Mouse (Mus musculus) hindbrain, embryonic 10.5 days (tissue): ENCODE measurements around the gene Zbtb20. TPM values are rescaled to one million over a fixed set of nuclear protein-coding genes. Genes with fewer than 3 reads are reported as not detected.
A peak's percentile ranks its signal among the peaks of the same experiment; 100 is the strongest.

Experiments used
- DNase-seq: peaks from one replicate; pipeline ENCODE4 v3.0.0-alpha.2; 2017; ENCODE audit warnings: low spot score
- H3K27ac ChIP-seq: fragments of 300-500 bp; sonication (generic); 2 replicates; pipeline ENCODE4 v1.5.1; 2016; ENCODE audit warnings: mild to moderate bottlenecking, moderate library complexity
- H3K27me3 ChIP-seq: fragments of 300-500 bp; sonication (generic); 2 replicates; pipeline ENCODE4 v1.6.1; 2016; ENCODE audit warnings: mild to moderate bottlenecking; ENCODE audit not compliant: poor library complexity, insufficient read depth, severe bottlenecking
- H3K36me3 ChIP-seq: fragments of 300-500 bp; sonication (generic); 2 replicates; pipeline ENCODE4 v1.6.1; 2016; ENCODE audit warnings: mild to moderate bottlenecking, moderate library complexity
- H3K4me1 ChIP-seq: fragments of 300-500 bp; sonication (generic); replicated peaks from 2 replicates; pipeline ENCODE4 v1.6.1; 2016; ENCODE audit warnings: mild to moderate bottlenecking
- H3K4me3 ChIP-seq: fragments of 300-500 bp; sonication (generic); 2 replicates; pipeline ENCODE4 v1.5.1; 2016; ENCODE audit warnings: mild to moderate bottlenecking, moderate library complexity
- H3K9me3 ChIP-seq: fragments of 300-500 bp; sonication (generic); 2 replicates; pipeline ENCODE4 v1.6.1; 2016; ENCODE audit warnings: mild to moderate bottlenecking, moderate library complexity
- WGBS: fragments of 180-500 bp; shearing (Covaris S2); methylation state at CpG from one replicate; pipeline ENCODE4 v1.1.7; 2016; 5-methylcytosine and 5-hydroxymethylcytosine counted together
- polyA plus RNA-seq: library from polyadenylated mRNA; unstranded; fragments of >200 nt; fragmentation: Nextera tagmentation; extraction: Ambion mirVana; gene quantifications from 2 replicates; pipeline ENCODE4 v1.2.1, GENCODE M21; 2016

Gene Zbtb20
- 28.2 and 41.3 TPM in 2 replicates for polyA plus RNA-seq

GRCm38 (mm10) chr16:42875852-42875980 lies at the start of gene Zbtb20:
Gene Zbtb20, plus strand, starts transcription at chr16:42875881.
- Histone ChIP-seq H3K27me3 (no peaks in the 10 kb centered on the region), H3K4me3 (peak within 1 kb of the TSS; percentile 72), H3K9me3 (no peaks in the 10 kb centered on the region), H3K36me3 (no peaks in the 10 kb centered on the region), H3K27ac (peak within 1 kb of the TSS; percentile 98), H3K4me1 (peaks cover 21% of the 10 kb centered on the region; the same call in 1 of the 2 replicates)
- no peak for DNase-seq
- 2% methylated on average over 8 of the region's 8 CpGs for WGBS

GRCm38 (mm10) chr16:42835940-42836339 lies 39.7 kb upstream of the Zbtb20 start:
- no peaks in the 10 kb centered on the region for H3K4me1 ChIP-seq
- no peaks in the 10 kb centered on the region for H3K9me3 ChIP-seq
- no peak overlapping the region for H3K27ac ChIP-seq
- H3K27me3 ChIP-seq: no peaks in the 10 kb centered on the region
- no peaks in the 10 kb centered on the region for H3K36me3 ChIP-seq
- H3K4me3 ChIP-seq: no peak overlapping the region
- 78% methylated on average over 5 of the region's 5 CpGs for WGBS
- DNase-seq: no peak

DNA sequence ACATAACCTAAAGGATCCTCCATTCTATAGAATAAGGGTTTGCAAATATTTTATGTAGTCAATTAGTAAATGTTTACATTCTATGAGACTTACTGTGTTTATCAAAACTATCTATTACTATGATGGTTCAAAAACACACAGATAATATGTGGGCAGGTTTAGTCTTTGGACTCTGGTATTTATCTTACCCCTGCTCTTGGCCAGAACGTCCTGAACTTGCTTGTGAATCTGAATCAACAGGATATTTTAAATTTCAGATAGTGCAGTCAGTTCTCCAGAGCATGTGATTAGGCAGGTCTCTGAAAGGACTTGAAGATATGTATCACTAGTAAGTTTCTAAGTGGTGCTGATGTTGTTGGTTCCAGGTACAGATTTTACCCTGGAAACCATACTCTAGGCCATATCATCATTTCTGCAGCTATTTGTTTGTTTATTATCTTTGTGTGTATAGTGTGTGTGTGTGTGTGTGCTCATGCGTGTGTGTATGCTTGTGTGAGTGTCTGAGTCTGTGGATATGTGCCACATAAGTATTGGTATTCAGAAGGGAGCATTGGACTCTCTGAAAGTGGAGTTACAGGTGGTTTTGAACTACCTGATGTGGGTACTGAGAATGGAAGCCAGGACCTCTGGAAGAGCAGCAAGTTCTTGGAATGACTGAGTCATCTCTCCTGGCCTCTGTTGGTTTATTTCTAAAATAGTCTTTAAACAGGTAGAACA lies 39.1 kb upstream of the Zbtb20 start:
- no peaks in the 10 kb centered on the region for H3K9me3 ChIP-seq
- no peaks in the 10 kb centered on the region for H3K36me3 ChIP-seq
- DNase-seq: no peak
- H3K27me3 ChIP-seq: no peaks in the 10 kb centered on the region
- H3K4me1 ChIP-seq: no peaks in the 10 kb centered on the region
- no peak overlapping the region for H3K27ac ChIP-seq
- no peak overlapping the region for H3K4me3 ChIP-seq
- WGBS: 64% methylated on average over 2 of the region's 2 CpGs

GRCm38 (mm10) chr16:42838226-42838625 lies 37.5 kb upstream of the Zbtb20 start:
- no peaks in the 10 kb centered on the region for H3K9me3 ChIP-seq
- 88% methylated on average over 4 of the region's 4 CpGs for WGBS

GRCm38 (mm10) chr16:42857564-42858183 lies 18.0 kb upstream of the Zbtb20 start:
- H3K4me1 ChIP-seq: no peaks in the 10 kb centered on the region
- no peaks in the 10 kb centered on the region for H3K9me3 ChIP-seq
- no peak for DNase-seq
- H3K4me3 ChIP-seq: no peak overlapping the region
- no peaks in the 10 kb centered on the region for H3K36me3 ChIP-seq
- H3K27ac ChIP-seq: no peak overlapping the region
- 87% methylated on average over 3 of the region's 3 CpGs for WGBS
- no peaks in the 10 kb centered on the region for H3K27me3 ChIP-seq

More at GRCm38 (mm10) chr16:42838226-42838625, 37.5 kb upstream of the Zbtb20 start:
- H3K27me3 ChIP-seq: no peaks in the 10 kb centered on the region
- H3K4me1 ChIP-seq: no peaks in the 10 kb centered on the region
- H3K36me3 ChIP-seq: no peaks in the 10 kb centered on the region
- no peak overlapping the region for H3K27ac ChIP-seq
- no peak for DNase-seq
- H3K4me3 ChIP-seq: no peak overlapping the region

- H3K4me3 ChIP-seq: no peak overlapping the region
- no peaks in the 10 kb centered on the region for H3K9me3 ChIP-seq
- no peak overlapping the region for H3K27ac ChIP-seq
- H3K36me3 ChIP-seq: no peaks in the 10 kb centered on the region
- WGBS: 84% methylated on average over 4 of the region's 4 CpGs
- DNase-seq: no peak
- no peaks in the 10 kb centered on the region for H3K27me3 ChIP-seq
- no peaks in the 10 kb centered on the region for H3K4me1 ChIP-seq
Observed at GRCm38 (mm10) chr16:42859251-42859650, 16.4 kb upstream of the Zbtb20 start.

GRCm38 (mm10) chr16:42863231-42863630 lies 12.4 kb upstream of the Zbtb20 start:
- WGBS: 85% methylated on average over 2 of the region's 2 CpGs
- no peaks in the 10 kb centered on the region for H3K36me3 ChIP-seq
- no peak overlapping the region for H3K27ac ChIP-seq
- no peaks in the 10 kb centered on the region for H3K9me3 ChIP-seq
- H3K27me3 ChIP-seq: no peaks in the 10 kb centered on the region
- DNase-seq: no peak
- no peak overlapping the region for H3K4me3 ChIP-seq
- H3K4me1 ChIP-seq: no peaks in the 10 kb centered on the region

DNA sequence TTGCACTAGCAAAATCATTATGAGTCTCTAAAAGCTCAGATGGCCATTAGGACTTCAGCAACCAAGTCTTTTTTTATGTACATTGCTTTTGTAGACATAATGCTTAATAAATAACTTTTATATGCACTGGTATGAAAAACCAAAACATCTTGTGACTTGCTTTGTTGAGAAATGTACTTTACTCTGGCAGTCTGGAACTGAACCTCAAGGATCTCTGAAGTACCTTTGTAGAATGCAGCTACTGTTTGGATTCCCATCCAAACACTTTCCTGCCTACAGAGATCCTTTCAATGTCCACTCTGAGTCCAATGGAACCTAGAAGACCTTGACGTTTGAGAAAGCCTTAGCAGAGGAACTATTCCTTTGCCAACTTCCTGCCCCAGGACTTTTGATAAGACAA lies 9.6 kb upstream of the Zbtb20 start:
- H3K27me3 ChIP-seq: no peaks in the 10 kb centered on the region
- H3K4me3 ChIP-seq: no peak overlapping the region
- no peaks in the 10 kb centered on the region for H3K4me1 ChIP-seq
- no peaks in the 10 kb centered on the region for H3K36me3 ChIP-seq
- no peak for DNase-seq
- WGBS: 82% methylated on average over 1 of the region's 1 CpGs
- no peak overlapping the region for H3K27ac ChIP-seq
- no peaks in the 10 kb centered on the region for H3K9me3 ChIP-seq

GRCm38 (mm10) chr16:42872101-42872500 lies 3.6 kb upstream of the Zbtb20 start:
- Histone ChIP-seq H3K27me3 (no peaks in the 10 kb centered on the region), H3K27ac (no peak overlapping the region), H3K9me3 (no peaks in the 10 kb centered on the region), H3K36me3 (no peaks in the 10 kb centered on the region), H3K4me3 (no peak overlapping the region), H3K4me1 (peaks cover 18% of the 10 kb centered on the region; the same call in 1 of the 2 replicates)
- WGBS: 87% methylated on average over 5 of the region's 5 CpGs
- DNase-seq: no peak

- Histone ChIP-seq H3K4me1 (peaks cover 21% of the 10 kb centered on the region; the same call in 1 of the 2 replicates), H3K36me3 (no peaks in the 10 kb centered on the region), H3K4me3 (0 out of 2 replicates have a peak overlapping the region, but pooled peaks have one; percentile 72), H3K27ac (peak overlapping the region; percentile 98), H3K9me3 (no peaks in the 10 kb centered on the region), H3K27me3 (no peaks in the 10 kb centered on the region)
- DNase-seq: no peak
- WGBS: 64% methylated on average over 3 of the region's 3 CpGs
Observed at GRCm38 (mm10) chr16:42873942-42874341, 1.7 kb upstream of the Zbtb20 start.

GRCm38 (mm10) chr16:42874456-42874855 lies 1.2 kb upstream of the Zbtb20 start:
- H3K4me1 ChIP-seq: peaks cover 21% of the 10 kb centered on the region; the same call in 1 of the 2 replicates
- H3K9me3 ChIP-seq: no peaks in the 10 kb centered on the region
- WGBS: 1% methylated on average over 5 of the region's 5 CpGs
- peak; percentile 59 for DNase-seq
- H3K4me3 ChIP-seq: peak overlapping the region; percentile 72
- no peaks in the 10 kb centered on the region for H3K27me3 ChIP-seq
- peak overlapping the region; percentile 98 for H3K27ac ChIP-seq
- no peaks in the 10 kb centered on the region for H3K36me3 ChIP-seq

GRCm38 (mm10) chr16:42874910-42875851 lies 500 bp upstream of the Zbtb20 start:
- H3K9me3 ChIP-seq: no peaks in the 10 kb centered on the region
- peak; percentile 97 for DNase-seq
- WGBS: under 1% methylated on average over 54 of the region's 54 CpGs
- peak overlapping the region; percentile 72 for H3K4me3 ChIP-seq
- no peaks in the 10 kb centered on the region for H3K36me3 ChIP-seq
- H3K4me1 ChIP-seq: peaks cover 21% of the 10 kb centered on the region; the same call in 1 of the 2 replicates
- peak overlapping the region; percentile 98 for H3K27ac ChIP-seq
- H3K27me3 ChIP-seq: no peaks in the 10 kb centered on the region
